Mouse (Mus musculus) lung, embryonic 15.5 days (tissue): ENCODE data around the gene Kpnb1. TPM values are rescaled to one million over a fixed set of nuclear protein-coding genes. Genes with fewer than 3 reads are reported as not detected.

ENCODE experiments used
- ATAC-seq: fragments of 200-750 bp; cut with Nextera tagmentation; 2 replicates; pipeline ENCODE4 v1.8.0; 2017; ENCODE audit warnings: moderate number of reproducible peaks, borderline replicate concordance; ENCODE audit not compliant: low FRiP score, low TSS enrichment; ENCODE audit errors: extremely low read depth
- H3K27ac ChIP-seq: fragments of 300-500 bp; sonication (generic); 2 replicates; pipeline ENCODE4 v1.5.1; 2015; ENCODE audit warnings: moderate library complexity, mild to moderate bottlenecking, inconsistent platforms
- H3K27me3 ChIP-seq: fragments of 300-500 bp; sonication (generic); 2 replicates; pipeline ENCODE4 v1.6.1; 2015; ENCODE audit warnings: inconsistent platforms
- H3K36me3 ChIP-seq: fragments of 300-500 bp; sonication (generic); 2 replicates; pipeline ENCODE4 v1.6.1; 2015; ENCODE audit warnings: inconsistent platforms
- H3K4me1 ChIP-seq: fragments of 300-500 bp; sonication (generic); 2 replicates; pipeline ENCODE4 v1.6.1; 2015; ENCODE audit warnings: inconsistent platforms
- H3K4me2 ChIP-seq: fragments of 300-500 bp; sonication (generic); 2 replicates; pipeline ENCODE4 v1.6.1; 2015; ENCODE audit warnings: inconsistent platforms, mild to moderate bottlenecking, moderate library complexity
- H3K4me3 ChIP-seq: fragments of 300-500 bp; sonication (generic); 2 replicates; pipeline ENCODE4 v1.5.1; 2015; ENCODE audit warnings: mild to moderate bottlenecking, inconsistent platforms
- H3K9ac ChIP-seq: fragments of 300-500 bp; sonication (generic); 2 replicates; pipeline ENCODE4 v1.6.1; 2015; ENCODE audit warnings: inconsistent platforms
- H3K9me3 ChIP-seq: fragments of 300-500 bp; sonication (generic); 2 replicates; pipeline ENCODE4 v1.6.1; 2016; ENCODE audit warnings: inconsistent platforms
- WGBS: fragments of 180-500 bp; shearing (Covaris S2); methylation state at CpG from one replicate; pipeline ENCODE4 v1.1.7; 2015; 5-methylcytosine and 5-hydroxymethylcytosine counted together
- polyA plus RNA-seq: library from polyadenylated mRNA; unstranded; fragments of >200 nt; fragmentation: Nextera tagmentation; extraction: Ambion mirVana; gene quantifications from 2 replicates; pipeline ENCODE4 v1.2.1, GENCODE M21; 2015

Kpnb1 gene
- polyA plus RNA-seq, 1 experiment from 2014 or later = 52.5 TPM

- Histone ChIP-seq H3K4me1 (peaks cover 30% of the 10 kb centered on the region), H3K9ac (no peak overlapping the region), H3K36me3 (peaks cover 91% of the 10 kb centered on the region), H3K27me3 (no peaks in the 10 kb centered on the region), H3K4me3 (no peak overlapping the region), H3K9me3 (no peaks in the 10 kb centered on the region), H3K4me2 (no peak overlapping the region), H3K27ac (no peak overlapping the region)
- WGBS = 74% methylated on average over 3 of the region's 3 CpGs
- ATAC-seq = no peak
These were observed 5.2 kb downstream of the Kpnb1 start for GRCm38 (mm10) chr11:97182446-97182845.

DNA sequence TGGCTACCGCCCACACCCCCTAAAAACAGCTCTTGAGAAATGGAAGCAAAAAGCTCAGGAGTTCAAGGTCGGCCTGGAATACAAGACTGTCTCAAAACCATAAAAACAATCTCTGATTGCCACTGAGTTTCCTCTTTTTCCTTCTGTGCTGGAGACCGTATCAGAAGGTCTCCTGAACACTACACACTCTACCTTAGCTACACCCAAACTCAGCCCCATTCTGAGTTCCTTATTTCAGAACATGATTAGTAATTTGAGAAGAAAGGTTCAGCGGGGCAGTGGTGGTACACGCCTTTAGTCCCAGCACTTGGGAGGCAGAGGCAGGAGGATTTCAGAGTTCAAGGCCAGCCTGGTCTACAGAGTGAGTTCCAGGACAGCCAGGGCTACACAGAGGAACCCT is 6.6 kb downstream of the Kpnb1 start:
- peaks cover 98% of the 10 kb centered on the region for H3K36me3 ChIP-seq
- WGBS = 77% methylated on average over 5 of the region's 5 CpGs
- H3K4me1 ChIP-seq = peaks cover 24% of the 10 kb centered on the region
- no peaks in the 10 kb centered on the region for H3K27me3 ChIP-seq
- no peak overlapping the region for H3K4me2 ChIP-seq
- no peak overlapping the region for H3K4me3 ChIP-seq
- no peak for ATAC-seq
- no peak overlapping the region for H3K9ac ChIP-seq
- no peaks in the 10 kb centered on the region for H3K9me3 ChIP-seq
- no peak overlapping the region for H3K27ac ChIP-seq

DNA sequence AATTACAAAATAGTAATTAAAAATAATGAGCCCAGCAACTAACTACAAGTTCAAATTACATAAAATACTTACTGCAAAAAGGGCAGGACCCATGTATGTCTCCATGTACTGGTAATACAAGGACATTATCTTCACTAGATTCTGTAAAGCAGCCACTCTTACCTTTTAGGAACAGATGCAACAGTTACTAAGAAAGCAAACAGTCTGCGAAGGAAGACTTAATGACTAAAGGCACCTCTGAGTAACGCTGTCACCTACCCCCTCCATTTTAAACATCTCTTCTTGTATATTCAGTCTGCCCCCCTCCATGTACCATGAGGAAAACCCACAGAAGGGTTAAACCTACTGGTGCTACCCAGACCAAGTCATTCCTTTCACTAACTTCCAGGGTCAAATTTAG is 9.5 kb downstream of the Kpnb1 start:
- Histone ChIP-seq H3K4me1 (peaks cover 4% of the 10 kb centered on the region; the same call in 1 of the 2 replicates), H3K9me3 (no peaks in the 10 kb centered on the region), H3K4me2 (no peak overlapping the region), H3K27ac (no peak overlapping the region), H3K36me3 (peaks cover 99% of the 10 kb centered on the region), H3K9ac (no peak overlapping the region), H3K4me3 (no peak overlapping the region), H3K27me3 (no peaks in the 10 kb centered on the region)
- ATAC-seq = no peak
- 96% methylated on average over 2 of the region's 2 CpGs for WGBS

- H3K27ac ChIP-seq = no peak overlapping the region
- no peaks in the 10 kb centered on the region for H3K4me1 ChIP-seq
- H3K9ac ChIP-seq = no peak overlapping the region
- no peak overlapping the region for H3K4me2 ChIP-seq
- no peaks in the 10 kb centered on the region for H3K9me3 ChIP-seq
- no peak overlapping the region for H3K4me3 ChIP-seq
- no peaks in the 10 kb centered on the region for H3K27me3 ChIP-seq
- no peak for ATAC-seq
- peaks cover 98% of the 10 kb centered on the region for H3K36me3 ChIP-seq
- WGBS = 41% methylated on average over 3 of the region's 3 CpGs
These were observed 10.8 kb downstream of the Kpnb1 start for GRCm38 (mm10) chr11:97176851-97177250.

GRCm38 (mm10) chr11:97175499-97175898 is 12.2 kb downstream of the Kpnb1 start:
- ATAC-seq = no peak
- 90% methylated on average over 7 of the region's 7 CpGs for WGBS
- no peaks in the 10 kb centered on the region for H3K4me1 ChIP-seq
- H3K4me2 ChIP-seq = no peak overlapping the region
- H3K9ac ChIP-seq = no peak overlapping the region
- H3K4me3 ChIP-seq = no peak overlapping the region
- H3K27ac ChIP-seq = no peak overlapping the region
- no peaks in the 10 kb centered on the region for H3K27me3 ChIP-seq
- H3K9me3 ChIP-seq = no peaks in the 10 kb centered on the region
- H3K36me3 ChIP-seq = peaks cover 98% of the 10 kb centered on the region

DNA sequence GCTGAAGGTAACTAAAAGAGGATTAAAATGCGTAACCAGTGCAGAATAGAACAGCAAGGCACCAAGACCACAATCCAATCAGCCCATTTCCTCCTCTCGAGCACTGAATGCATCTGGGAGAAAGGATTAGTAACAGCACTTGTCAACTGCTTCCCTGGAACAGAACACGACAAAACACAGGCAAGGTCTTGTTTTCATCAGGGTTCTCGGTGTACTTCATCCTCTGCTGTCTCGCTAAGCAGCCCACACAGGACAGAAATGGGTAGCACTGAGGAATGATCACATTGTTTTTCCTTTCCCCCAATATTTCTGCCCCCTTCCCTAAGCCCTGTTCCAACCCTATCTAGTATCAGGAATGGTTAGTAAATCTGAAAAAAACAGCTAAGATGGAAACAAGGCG is 27.3 kb downstream of the Kpnb1 start:
- no peak overlapping the region for H3K9ac ChIP-seq
- no peak overlapping the region for H3K27ac ChIP-seq
- H3K9me3 ChIP-seq = no peaks in the 10 kb centered on the region
- H3K4me3 ChIP-seq = no peak overlapping the region
- no peaks in the 10 kb centered on the region for H3K4me1 ChIP-seq
- no peaks in the 10 kb centered on the region for H3K27me3 ChIP-seq
- H3K4me2 ChIP-seq = no peak overlapping the region
- 77% methylated on average over 6 of the region's 6 CpGs for WGBS
- no peak for ATAC-seq
- H3K36me3 ChIP-seq = peaks cover 85% of the 10 kb centered on the region

DNA sequence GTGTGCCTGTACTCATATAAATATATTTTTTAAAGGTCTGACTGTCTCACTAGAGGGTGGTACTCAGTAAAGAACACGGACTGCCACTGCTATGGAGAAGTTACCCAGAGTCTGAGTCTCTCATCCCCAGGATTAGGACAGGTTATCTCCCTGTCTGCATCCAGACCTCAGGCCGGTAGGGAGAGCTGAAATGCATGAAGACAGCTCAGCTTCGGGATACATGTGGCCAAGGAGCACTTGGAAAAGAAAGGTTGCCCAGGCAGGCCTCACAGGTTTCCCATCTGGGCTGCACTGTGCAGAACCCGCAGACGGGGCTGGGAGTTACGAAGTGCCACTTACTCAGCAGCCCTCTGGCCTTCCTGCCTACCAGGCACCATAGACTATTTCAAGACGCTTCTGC is 30.7 kb downstream of the Kpnb1 start:
- no peaks in the 10 kb centered on the region for H3K9me3 ChIP-seq
- H3K27ac ChIP-seq = no peak overlapping the region
- H3K4me1 ChIP-seq = peaks cover 10% of the 10 kb centered on the region
- H3K36me3 ChIP-seq = peaks cover 60% of the 10 kb centered on the region
- 74% methylated on average over 7 of the region's 7 CpGs for WGBS
- H3K4me3 ChIP-seq = no peak overlapping the region
- no peak for ATAC-seq
- H3K9ac ChIP-seq = no peak overlapping the region
- no peaks in the 10 kb centered on the region for H3K27me3 ChIP-seq
- no peak overlapping the region for H3K4me2 ChIP-seq

- no peak for ATAC-seq
- H3K4me1 ChIP-seq = peaks cover 32% of the 10 kb centered on the region
- H3K9me3 ChIP-seq = no peaks in the 10 kb centered on the region
- 22% methylated on average over 10 of the region's 10 CpGs for WGBS
- no peak overlapping the region for H3K9ac ChIP-seq
- peak overlapping the region; percentile 92; the same call in 1 of the 2 replicates for H3K4me2 ChIP-seq
- H3K27me3 ChIP-seq = no peaks in the 10 kb centered on the region
- no peak overlapping the region for H3K27ac ChIP-seq
- peak overlapping the region; percentile 79; the same call in 1 of the 2 replicates for H3K4me3 ChIP-seq
- H3K36me3 ChIP-seq = peaks cover 18% of the 10 kb centered on the region
These were observed 34.9 kb downstream of the Kpnb1 start for GRCm38 (mm10) chr11:97152662-97153287.

GRCm38 (mm10) chr11:97152023-97152426 is 35.7 kb downstream of the Kpnb1 start:
- no peak for ATAC-seq
- WGBS = 3% methylated on average over 11 of the region's 11 CpGs
- H3K9ac ChIP-seq = peak overlapping the region; percentile 70; the same call in 1 of the 2 replicates

GRCm38 (mm10) chr11:97151343-97151801 is 36.3 kb downstream of the Kpnb1 start, which contains the start of gene Tbkbp1:
Gene Tbkbp1, minus strand, starts transcription at chr11:97151495.
- Histone ChIP-seq H3K4me3 (peak within 1 kb of the TSS; percentile 79), H3K27me3 (no peaks in the 10 kb centered on the region), H3K27ac (peak within 1 kb of the TSS; percentile 95), H3K36me3 (peaks cover 13% of the 10 kb centered on the region; the same call in 1 of the 2 replicates), H3K4me2 (peak within 1 kb of the TSS; percentile 92), H3K9me3 (no peaks in the 10 kb centered on the region), H3K4me1 (peaks cover 44% of the 10 kb centered on the region), H3K9ac (peak within 1 kb of the TSS; percentile 70)
- peak; percentile 6; the same call in 1 of the 2 replicates for ATAC-seq
- under 1% methylated on average over 18 of the region's 64 CpGs for WGBS

More at GRCm38 (mm10) chr11:97152023-97152426, 35.7 kb downstream of the Kpnb1 start:
- no peaks in the 10 kb centered on the region for H3K9me3 ChIP-seq
- H3K4me3 ChIP-seq = peak overlapping the region; percentile 79
- peaks cover 16% of the 10 kb centered on the region for H3K36me3 ChIP-seq
- H3K4me2 ChIP-seq = peak overlapping the region; percentile 92
- no peaks in the 10 kb centered on the region for H3K27me3 ChIP-seq
- H3K27ac ChIP-seq = peak overlapping the region; percentile 95; the same call in 1 of the 2 replicates
- peaks cover 39% of the 10 kb centered on the region for H3K4me1 ChIP-seq

GRCm38 (mm10) chr11:97150411-97151330 is 37.0 kb downstream of the Kpnb1 start:
- Histone ChIP-seq H3K27me3 (no peaks in the 10 kb centered on the region), H3K4me1 (peaks cover 49% of the 10 kb centered on the region)
- WGBS = under 1% methylated on average over 69 of the region's 102 CpGs

More at GRCm38 (mm10) chr11:97150411-97151330, 37.0 kb downstream of the Kpnb1 start:
- peak overlapping the region; percentile 95 for H3K27ac ChIP-seq
- ATAC-seq = peak; percentile 78
- peak overlapping the region; percentile 92 for H3K4me2 ChIP-seq
- H3K36me3 ChIP-seq = peaks cover 18% of the 10 kb centered on the region; the same call in 1 of the 2 replicates
- H3K4me3 ChIP-seq = peak overlapping the region; percentile 79
- no peaks in the 10 kb centered on the region for H3K9me3 ChIP-seq
- peak overlapping the region; percentile 70 for H3K9ac ChIP-seq
